Mouse (Mus musculus) cortical plate, adult 2 months (tissue): ENCODE measurements around the gene Ano6.

Experiments
- CTCF ChIP-seq: fragments of 200-500 bp; IDR thresholded peaks from 2 replicates; pipeline ENCODE4 v1.5.1; 2011; ENCODE audit warnings: mild to moderate bottlenecking, control low read depth, low read length; ENCODE audit not compliant: insufficient read depth; ENCODE audit errors: extremely low read depth
- POLR2A ChIP-seq: fragments of 200-500 bp; IDR thresholded peaks from 2 replicates; pipeline ENCODE4 v1.6.1; 2011; ENCODE audit warnings: mild to moderate bottlenecking, low read length, control low read depth; ENCODE audit not compliant: insufficient read depth; ENCODE audit errors: extremely low read depth

DNA sequence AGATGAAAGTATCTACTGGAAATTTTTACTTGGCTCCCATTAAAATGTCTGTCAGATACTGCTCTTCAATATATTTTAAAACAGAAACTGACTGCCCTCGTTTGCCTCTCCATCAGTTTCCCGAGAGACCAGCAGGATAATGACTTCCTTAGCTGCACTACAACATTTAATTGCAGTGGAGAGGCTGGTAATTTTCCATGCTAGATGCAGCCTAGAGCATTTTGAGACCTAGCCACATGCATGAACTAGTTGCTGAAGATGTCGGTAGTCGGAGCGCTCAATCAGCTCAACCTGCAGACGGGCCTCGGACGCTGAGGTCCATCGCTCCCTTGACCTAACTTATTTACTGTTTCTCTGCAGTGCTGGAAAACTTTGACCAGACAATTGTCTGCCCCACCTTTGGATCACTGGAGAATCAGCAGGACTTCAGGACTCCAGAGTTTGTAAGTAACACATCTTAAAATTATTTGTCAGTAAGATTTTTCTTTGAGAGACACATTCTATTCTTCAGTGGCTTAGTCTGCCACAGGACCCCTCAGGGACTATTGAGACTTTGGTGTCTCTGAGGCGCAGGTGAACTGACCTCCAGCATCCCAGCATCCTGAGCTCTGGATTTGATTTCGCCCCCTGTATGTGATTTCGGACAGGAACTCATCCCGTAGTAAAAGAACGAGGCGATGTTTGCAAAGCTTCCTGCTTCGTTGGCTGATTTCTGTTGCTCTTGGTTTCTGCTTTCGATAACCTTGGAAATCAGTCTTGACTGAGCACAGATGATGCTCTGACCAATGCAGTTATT, 73.4 kb downstream of the Ano6 start:
- TF ChIP-seq POLR2A: no peak
- TF ChIP-seq CTCF: no peak
